Mouse (Mus musculus): ENCODE results near the gene Agmo. TPM values are rescaled to one million over a fixed set of nuclear protein-coding genes. Genes with fewer than 3 reads are reported as not detected.

Agmo gene
- polyA plus RNA-seq, 1 experiment from 2014 or later, result 37.2 TPM

- no peak for DNase-seq
- H3K4me2 ChIP-seq (ENCODE audit: low read depth, low read length), result no peak overlapping the region
- H3K4me3 ChIP-seq (ENCODE audit: low read depth, low read length), result no peak overlapping the region
- H3K27ac ChIP-seq (ENCODE audit: low read depth), result no peak overlapping the region
- 52% methylated on average over 2 of the region's 2 CpGs for WGBS (ENCODE audit: insufficient replicate concordance)
- no peaks in the 10 kb centered on the region for H3K4me1 ChIP-seq (ENCODE audit: insufficient read depth)
- no peaks in the 10 kb centered on the region for H3K9me3 ChIP-seq (ENCODE audit: low read length)
- ATAC-seq, result no peak
- no peaks in the 10 kb centered on the region for H3K27me3 ChIP-seq (ENCODE audit: insufficient read depth, low read length)
- TF ChIP-seq EP300 (IDR thresholded peaks at IDR 0.05; ENCODE audit: low read depth), result no peak
- no peak for TF ChIP-seq CTCF (IDR thresholded peaks at IDR 0.05; ENCODE audit: low read depth)
- H3K9ac ChIP-seq (replicated peaks), result no peak overlapping the region
- H3K36me3 ChIP-seq (replicated peaks; ENCODE audit: insufficient read depth, low read length), result no peaks in the 10 kb centered on the region
Observed at GRCm38 (mm10) chr12:37257099-37257498, 15.7 kb downstream of the Agmo start.

GRCm38 (mm10) chr12:37259771-37260528 lies 18.5 kb downstream of the Agmo start:
- H3K27me3 ChIP-seq (ENCODE audit: insufficient read depth, low read length), result no peaks in the 10 kb centered on the region
- H3K9me3 ChIP-seq (ENCODE audit: low read length), result no peaks in the 10 kb centered on the region
- TF ChIP-seq CTCF (IDR thresholded peaks at IDR 0.05; ENCODE audit: low read depth) (no peak), EP300 (IDR thresholded peaks at IDR 0.05; ENCODE audit: low read depth) (no peak)
- DNase-seq, result no peak
- peak; percentile 41; the same call in 1 of the 2 replicates for ATAC-seq
- H3K4me2 ChIP-seq (ENCODE audit: low read depth, low read length), result no peak overlapping the region
- H3K27ac ChIP-seq (ENCODE audit: low read depth), result peak overlapping the region; percentile 44; the same call in 1 of the 2 replicates
- H3K4me3 ChIP-seq (ENCODE audit: low read depth, low read length), result no peak overlapping the region
- H3K9ac ChIP-seq (replicated peaks), result no peak overlapping the region
- no peaks in the 10 kb centered on the region for H3K36me3 ChIP-seq (replicated peaks; ENCODE audit: insufficient read depth, low read length)
- no peaks in the 10 kb centered on the region for H3K4me1 ChIP-seq (ENCODE audit: insufficient read depth)

- H3K36me3 ChIP-seq (replicated peaks; ENCODE audit: insufficient read depth, low read length), result no peaks in the 10 kb centered on the region
- H3K9ac ChIP-seq (replicated peaks), result no peak overlapping the region
- H3K4me1 ChIP-seq (ENCODE audit: insufficient read depth), result no peaks in the 10 kb centered on the region
- no peak overlapping the region for H3K27ac ChIP-seq (ENCODE audit: low read depth)
- H3K27me3 ChIP-seq (ENCODE audit: insufficient read depth, low read length), result no peaks in the 10 kb centered on the region
- no peak overlapping the region for H3K4me3 ChIP-seq (ENCODE audit: low read depth, low read length)
- no peaks in the 10 kb centered on the region for H3K9me3 ChIP-seq (ENCODE audit: low read length)
- no peak for DNase-seq
- no peak overlapping the region for H3K4me2 ChIP-seq (ENCODE audit: low read depth, low read length)
- TF ChIP-seq EP300 (IDR thresholded peaks at IDR 0.05; ENCODE audit: low read depth) (no peak), CTCF (IDR thresholded peaks at IDR 0.05; ENCODE audit: low read depth) (no peak)
- no peak for ATAC-seq
- WGBS (ENCODE audit: insufficient replicate concordance), result 71% methylated on average over 3 of the region's 3 CpGs
Observed at GRCm38 (mm10) chr12:37263685-37264084, 22.2 kb downstream of the Agmo start.

- DNase-seq (no peak), ATAC-seq (no peak)
- no peaks in the 10 kb centered on the region for H3K4me1 ChIP-seq (ENCODE audit: insufficient read depth)
- no peak overlapping the region for H3K27ac ChIP-seq (ENCODE audit: low read depth)
- 35% methylated on average over 6 of the region's 6 CpGs for WGBS (ENCODE audit: insufficient replicate concordance)
- H3K36me3 ChIP-seq (replicated peaks; ENCODE audit: insufficient read depth, low read length), result no peaks in the 10 kb centered on the region
- H3K4me2 ChIP-seq (ENCODE audit: low read depth, low read length), result no peak overlapping the region
- H3K9me3 ChIP-seq (ENCODE audit: low read length), result no peaks in the 10 kb centered on the region
- H3K27me3 ChIP-seq (ENCODE audit: insufficient read depth, low read length), result no peaks in the 10 kb centered on the region
- H3K9ac ChIP-seq (replicated peaks), result no peak overlapping the region
- no peak overlapping the region for H3K4me3 ChIP-seq (ENCODE audit: low read depth, low read length)
- TF ChIP-seq EP300 (IDR thresholded peaks at IDR 0.05; ENCODE audit: low read depth) (no peak), CTCF (IDR thresholded peaks at IDR 0.05; ENCODE audit: low read depth) (no peak)
Observed at GRCm38 (mm10) chr12:37268636-37269152, 27.3 kb downstream of the Agmo start.

GRCm38 (mm10) chr12:37272660-37273059 lies 31.2 kb downstream of the Agmo start:
- ATAC-seq (no peak), DNase-seq (no peak)
- no peak overlapping the region for H3K4me3 ChIP-seq (ENCODE audit: low read depth, low read length)
- WGBS (ENCODE audit: insufficient replicate concordance), result 39% methylated on average over 3 of the region's 3 CpGs
- H3K36me3 ChIP-seq (replicated peaks; ENCODE audit: insufficient read depth, low read length), result no peaks in the 10 kb centered on the region
- TF ChIP-seq EP300 (IDR thresholded peaks at IDR 0.05; ENCODE audit: low read depth), result no peak
- no peaks in the 10 kb centered on the region for H3K9me3 ChIP-seq (ENCODE audit: low read length)
- no peak overlapping the region for H3K27ac ChIP-seq (ENCODE audit: low read depth)
- no peaks in the 10 kb centered on the region for H3K4me1 ChIP-seq (ENCODE audit: insufficient read depth)
- no peak overlapping the region for H3K9ac ChIP-seq (replicated peaks)
- no peak overlapping the region for H3K4me2 ChIP-seq (ENCODE audit: low read depth, low read length)
- H3K27me3 ChIP-seq (ENCODE audit: insufficient read depth, low read length), result no peaks in the 10 kb centered on the region

- Histone ChIP-seq H3K4me3 (ENCODE audit: low read depth, low read length) (no peak overlapping the region), H3K27ac (ENCODE audit: low read depth) (no peak overlapping the region), H3K4me1 (ENCODE audit: insufficient read depth) (no peaks in the 10 kb centered on the region), H3K36me3 (replicated peaks; ENCODE audit: insufficient read depth, low read length) (no peaks in the 10 kb centered on the region), H3K27me3 (ENCODE audit: insufficient read depth, low read length) (no peaks in the 10 kb centered on the region), H3K4me2 (ENCODE audit: low read depth, low read length) (no peak overlapping the region), H3K9me3 (ENCODE audit: low read length) (no peaks in the 10 kb centered on the region), H3K9ac (replicated peaks) (no peak overlapping the region)
- WGBS (ENCODE audit: insufficient replicate concordance), result 73% methylated on average over 5 of the region's 5 CpGs
- DNase-seq (no peak), ATAC-seq (no peak)
- TF ChIP-seq EP300 (IDR thresholded peaks at IDR 0.05; ENCODE audit: low read depth) (no peak), CTCF (IDR thresholded peaks at IDR 0.05; ENCODE audit: low read depth) (no peak)
Observed at GRCm38 (mm10) chr12:37273964-37274657, 32.7 kb downstream of the Agmo start.

Measured in liver, postnatal 0 days (tissue).